10 mouse cellular contexts compared by ENCODE assay signal in the genomic region with DNA sequence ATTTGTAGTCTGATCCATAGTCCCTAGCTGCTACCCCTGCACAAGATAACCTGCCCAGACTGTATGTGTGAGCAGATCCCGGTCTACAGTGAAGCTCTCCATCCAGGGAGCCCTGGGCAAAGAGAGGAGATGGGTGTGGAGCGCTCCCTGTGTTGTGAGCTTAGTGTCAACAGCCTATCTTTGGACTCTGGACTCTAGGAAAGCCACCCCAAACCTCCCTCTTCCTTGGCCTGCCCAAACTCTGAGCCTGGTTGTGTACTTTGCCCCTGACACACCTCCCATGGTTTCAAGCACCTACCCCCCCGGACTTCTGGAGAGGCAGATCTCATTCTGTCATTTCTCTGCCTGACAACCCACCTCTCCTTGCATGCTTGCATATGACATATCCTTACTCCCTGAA.
DNase-seq lines count a peak whose midpoint lies in the region; ATAC-seq and TF ChIP-seq lines count a peak whose summit lies in the region.
"Had no signal": no experiment of that assay in that cellular context is flagged by ENCODE, and none has a peak within 500 bp of the region (broad histone marks: within the 10 kb centered on the region; RNA-seq: fewer than 3 reads in every experiment).

No protein-coding gene starts in this region.

- TF ChIP-seq EP300 in lung, postnatal 0 days (IDR thresholded peaks at IDR 0.05): no peak
- TF ChIP-seq EP300 in stomach, postnatal 0 days (optimal IDR thresholded peaks at IDR 0.05): no peak

- no peaks in the 10 kb centered on the region for H3K9me3 ChIP-seq in lung, postnatal 0 days (ENCODE audit: low read length)
- H3K9me3 ChIP-seq in intestine, postnatal 0 days (ENCODE audit: control insufficient read depth): no peaks in the 10 kb centered on the region
- no peaks in the 10 kb centered on the region for H3K9me3 ChIP-seq in limb, embryonic 12.5 days
- no peaks in the 10 kb centered on the region for H3K9me3 ChIP-seq in stomach, postnatal 0 days (ENCODE audit: control insufficient read depth, low read length)

- H3K4me3 ChIP-seq in lung, postnatal 0 days (ENCODE audit: low read depth, low read length): no peak overlapping the region
- no peak overlapping the region for H3K4me3 ChIP-seq in lung, adult 2 months (replicated peaks; ENCODE audit: extremely low read depth, low read depth, low read length)
- H3K4me3 ChIP-seq in intestine, postnatal 0 days (ENCODE audit: low read depth, low read length): no peak overlapping the region
- no peak overlapping the region for H3K4me3 ChIP-seq in limb, embryonic 12.5 days (replicated peaks)
- no peak overlapping the region for H3K4me3 ChIP-seq in stomach, postnatal 0 days (ENCODE audit: low read depth, low read length)

- peaks cover 15% of the 10 kb centered on the region; the same call in 1 of the 2 replicates for H3K4me1 ChIP-seq in lung, postnatal 0 days (ENCODE audit: insufficient read depth, low read depth, low read length)
- peaks cover 29% of the 10 kb centered on the region for H3K4me1 ChIP-seq in lung, adult 2 months (ENCODE audit: control insufficient read depth, insufficient read depth, low read length)
- H3K4me1 ChIP-seq in intestine, postnatal 0 days (replicated peaks; ENCODE audit: control insufficient read depth, insufficient read depth, low read length): peaks cover 47% of the 10 kb centered on the region
- peaks cover 100% of the 10 kb centered on the region for H3K4me1 ChIP-seq in limb, embryonic 12.5 days (replicated peaks)
- peaks cover 29% of the 10 kb centered on the region for H3K4me1 ChIP-seq in stomach, postnatal 0 days (replicated peaks; ENCODE audit: control insufficient read depth, insufficient read depth)

- no peak for TF ChIP-seq POLR2A in lung, adult 2 months (IDR thresholded peaks at IDR 0.05; ENCODE audit: borderline replicate concordance, extremely low read depth, low read depth, low read length)

- no peak for TF ChIP-seq CTCF in lung, postnatal 0 days (IDR thresholded peaks at IDR 0.05)
- no peak for TF ChIP-seq CTCF in lung, adult 2 months (IDR thresholded peaks at IDR 0.05; ENCODE audit: insufficient read depth, low read length)
- TF ChIP-seq CTCF in intestine, postnatal 0 days (IDR thresholded peaks at IDR 0.05; ENCODE audit: low read depth): peak; percentile 24; the same call in 1 of the 2 replicates
- TF ChIP-seq CTCF in stomach, postnatal 0 days (IDR thresholded peaks at IDR 0.05; ENCODE audit: low read depth): peak; percentile 0; the same call in 1 of the 2 replicates

- no peak for DNase-seq in lung, postnatal 0 days (ENCODE audit: low spot score)
- no peak for DNase-seq in lung, adult 2 months
- DNase-seq in stomach, postnatal 0 days (ENCODE audit: low spot score): peak; percentile 84
- no peak for DNase-seq in right cerebral cortex, postnatal 36 days (ENCODE audit: low spot score in 2 of 2)
- no peak for DNase-seq in right cerebral cortex, adult 18-20 months
- DNase-seq: heart, postnatal 4 days had no signal

- H3K36me3 ChIP-seq in lung, postnatal 0 days (ENCODE audit: insufficient read depth, low read length): no peaks in the 10 kb centered on the region
- no peaks in the 10 kb centered on the region for H3K36me3 ChIP-seq in intestine, postnatal 0 days (ENCODE audit: control insufficient read depth, insufficient read depth)
- no peaks in the 10 kb centered on the region for H3K36me3 ChIP-seq in limb, embryonic 12.5 days
- no peaks in the 10 kb centered on the region for H3K36me3 ChIP-seq in stomach, postnatal 0 days (ENCODE audit: control insufficient read depth, insufficient read depth, low read length)

- no peak for ATAC-seq in lung, postnatal 0 days
- ATAC-seq in intestine, postnatal 0 days: peak; percentile 84
- ATAC-seq in limb, embryonic 12.5 days (ENCODE audit: insufficient number of reproducible peaks, insufficient read depth, low FRiP score, low TSS enrichment, low read depth): no peak
- ATAC-seq in stomach, postnatal 0 days (ENCODE audit: low FRiP score, low TSS enrichment): peak; percentile 87
- ATAC-seq: forebrain, embryonic 16.5 days; Patski had no signal

- WGBS in lung, postnatal 0 days: 65% methylated on average over 3 of the region's 3 CpGs
- 60% methylated on average over 3 of the region's 3 CpGs for WGBS in lung, adult 2 months
- WGBS in intestine, postnatal 0 days: 43% methylated on average over 3 of the region's 3 CpGs
- 82% methylated on average over 3 of the region's 3 CpGs for WGBS in limb, embryonic 12.5 days
- 60% methylated on average over 3 of the region's 3 CpGs for whole genome bisulfite sequencing in stomach, postnatal 0 days

- no peak overlapping the region for H3K4me2 ChIP-seq in lung, postnatal 0 days (replicated peaks; ENCODE audit: low read depth, low read length)
- H3K4me2 ChIP-seq in intestine, postnatal 0 days (replicated peaks; ENCODE audit: low read depth): no peak overlapping the region; the same call in 1 of the 2 replicates
- no peak overlapping the region for H3K4me2 ChIP-seq in limb, embryonic 12.5 days
- no peak overlapping the region; the same call in 1 of the 2 replicates for H3K4me2 ChIP-seq in stomach, postnatal 0 days (replicated peaks; ENCODE audit: low read depth)

- H3K27ac ChIP-seq in lung, postnatal 0 days (ENCODE audit: low read length): 0 out of 2 replicates have a peak overlapping the region, but pooled peaks have one; percentile 23
- H3K27ac ChIP-seq in intestine, postnatal 0 days (ENCODE audit: low read depth, low read length): peak overlapping the region; percentile 68; the same call in 1 of the 2 replicates
- H3K27ac ChIP-seq in limb, embryonic 12.5 days: peak overlapping the region; percentile 69
- peak overlapping the region; percentile 74 for H3K27ac ChIP-seq in stomach, postnatal 0 days (replicated peaks)

- no peaks in the 10 kb centered on the region for H3K27me3 ChIP-seq in lung, postnatal 0 days (replicated peaks; ENCODE audit: insufficient read depth, low read length)
- no peaks in the 10 kb centered on the region for H3K27me3 ChIP-seq in intestine, postnatal 0 days (replicated peaks; ENCODE audit: control insufficient read depth, insufficient read depth, low read length)
- H3K27me3 ChIP-seq in limb, embryonic 12.5 days: no peaks in the 10 kb centered on the region
- H3K27me3 ChIP-seq in stomach, postnatal 0 days (ENCODE audit: control insufficient read depth, insufficient read depth, low read length): no peaks in the 10 kb centered on the region
- H3K27me3 ChIP-seq: Patski had no signal

- H3K9ac ChIP-seq in lung, postnatal 0 days (replicated peaks; ENCODE audit: low read depth): no peak overlapping the region
- H3K9ac ChIP-seq in intestine, postnatal 0 days (ENCODE audit: low read depth, low read length): no peak overlapping the region
- no peak overlapping the region for H3K9ac ChIP-seq in limb, embryonic 12.5 days (replicated peaks)
- no peak overlapping the region for H3K9ac ChIP-seq in stomach, postnatal 0 days (ENCODE audit: low read length)

Comparison
In these comparisons a context has a peak if more than half of its experiments do, and no peak if none do; other contexts are left out.
1. ATAC-seq: peak in intestine, postnatal 0 days (single experiment) and stomach, postnatal 0 days (single experiment); none in lung, postnatal 0 days (single experiment) and limb, embryonic 12.5 days (single experiment).
2. H3K27ac ChIP-seq: peak in every context shown above with its lines; median percentile 74 in stomach, postnatal 0 days; 69 in limb, embryonic 12.5 days; 68 in intestine, postnatal 0 days; 23 in lung, postnatal 0 days.
3. CTCF ChIP-seq: peak in intestine, postnatal 0 days (single experiment) and stomach, postnatal 0 days (single experiment); none in lung, postnatal 0 days (single experiment) and lung, adult 2 months (single experiment).